Comparison of ENCODE assay signal across 19 mouse cellular contexts in genomic region chr2:83683731-83684519, GRCm38 (mm10).
"Had no signal": no experiment of that assay in that cellular context is flagged by ENCODE, and none has a peak within 500 bp of the region (broad histone marks: within the 10 kb centered on the region; RNA-seq: fewer than 3 reads in every experiment).

No protein-coding gene starts in this region.

- H3K4me2 ChIP-seq: lung, embryonic 15.5 days; midbrain, embryonic 12.5 days; neural tube, embryonic 12.5 days; neural tube, embryonic 15.5 days; stomach, embryonic 15.5 days had no signal

- H3K9me3 ChIP-seq: lung, embryonic 15.5 days; midbrain, embryonic 12.5 days; stomach, embryonic 15.5 days had no signal

- H3K27ac ChIP-seq: kidney, postnatal 0 days; layer of hippocampus, adult 2 months; liver, embryonic 14.5 days; lung, embryonic 15.5 days; midbrain, embryonic 12.5 days; neural tube, embryonic 12.5 days; neural tube, embryonic 15.5 days; stomach, embryonic 15.5 days had no signal

- H3K4me1 ChIP-seq: midbrain, embryonic 12.5 days; neural tube, embryonic 15.5 days had no signal

- H3K4me3 ChIP-seq: layer of hippocampus, adult 2 months; lung, embryonic 15.5 days; midbrain, embryonic 12.5 days; neural tube, embryonic 12.5 days; neural tube, embryonic 15.5 days; stomach, embryonic 15.5 days had no signal

- H3K9ac ChIP-seq: liver, embryonic 14.5 days; lung, embryonic 15.5 days; midbrain, embryonic 12.5 days; neural tube, embryonic 12.5 days; neural tube, embryonic 15.5 days; stomach, embryonic 15.5 days had no signal

- H3K27me3 ChIP-seq: lung, embryonic 15.5 days; midbrain, embryonic 12.5 days; neural tube, embryonic 12.5 days; neural tube, embryonic 15.5 days; stomach, embryonic 15.5 days had no signal

- H3K36me3 ChIP-seq: lung, embryonic 15.5 days; midbrain, embryonic 12.5 days; neural tube, embryonic 12.5 days; neural tube, embryonic 15.5 days; stomach, embryonic 15.5 days had no signal

- DNase-seq: kidney, adult 2 months; kidney, postnatal 25 days; layer of hippocampus, adult 9-11 months; lung, adult 18-20 months; lung, postnatal 14 days; lung, postnatal 4 days; right cerebral cortex, adult 18-20 months; right cerebral cortex, postnatal 25 days; spleen, adult 18-20 months; thymus, adult 18-20 months; thymus, postnatal 36 days had no signal
